Mouse (Mus musculus) T-cell, adult 2 months (primary cell): ENCODE measurements around the gene Nebl.
A peak's percentile ranks its signal among the peaks of the same experiment; 100 is the strongest.

Experiments used
- DNase-seq: peaks from one replicate; pipeline ENCODE4 v3.0.0; 2022; ENCODE audit warnings: low spot score

Gene Nebl

GRCm38 (mm10) chr2:17730957-17731830 is at the start of gene Nebl:
Gene Nebl (minus strand): TSS chr2:17731464.
- peak; percentile 69 for DNase-seq

- DNase-seq = no peak
These were observed 39.1 kb upstream of the Nebl start for GRCm38 (mm10) chr2:17770246-17770825.

- DNase-seq = no peak
These were observed 38.0 kb upstream of the Nebl start for GRCm38 (mm10) chr2:17769242-17769755.

GRCm38 (mm10) chr2:17756271-17756670 is 25.0 kb upstream of the Nebl start:
- DNase-seq = no peak

DNA sequence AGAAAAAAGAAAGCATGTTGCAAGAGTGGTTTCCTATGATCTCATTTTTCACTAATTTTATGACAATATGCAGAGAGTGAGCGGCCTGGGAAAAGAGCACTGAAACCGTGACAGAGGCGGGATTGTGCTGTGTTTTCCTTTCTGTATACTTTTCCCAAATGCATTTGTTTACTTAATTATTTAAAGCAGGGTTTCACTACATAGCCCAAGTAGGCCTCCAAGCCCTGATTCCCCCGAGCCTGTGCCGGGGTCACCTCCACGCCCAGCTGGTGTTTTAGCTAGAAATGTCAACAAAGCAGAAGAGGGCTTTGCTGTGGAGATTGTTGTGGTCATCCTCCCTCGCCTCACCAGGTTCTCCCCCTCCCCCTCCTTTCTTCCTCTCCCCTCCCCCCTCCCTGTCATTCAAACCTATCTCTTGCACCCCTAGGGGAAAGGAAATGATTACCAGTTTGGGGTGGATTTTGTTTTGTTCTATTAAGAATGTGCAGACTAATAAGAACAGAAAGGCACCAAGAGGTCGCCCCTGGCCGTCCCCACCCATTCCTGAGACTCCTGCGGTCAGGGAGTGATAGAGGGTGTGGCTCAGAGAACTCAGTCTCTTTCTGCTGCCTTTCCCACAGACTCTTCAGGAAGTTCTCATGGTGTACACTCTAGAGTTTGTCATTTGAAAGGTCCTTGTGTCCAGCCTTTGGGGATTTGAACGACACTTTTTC is 10.9 kb upstream of the Nebl start:
- DNase-seq = no peak

DNA sequence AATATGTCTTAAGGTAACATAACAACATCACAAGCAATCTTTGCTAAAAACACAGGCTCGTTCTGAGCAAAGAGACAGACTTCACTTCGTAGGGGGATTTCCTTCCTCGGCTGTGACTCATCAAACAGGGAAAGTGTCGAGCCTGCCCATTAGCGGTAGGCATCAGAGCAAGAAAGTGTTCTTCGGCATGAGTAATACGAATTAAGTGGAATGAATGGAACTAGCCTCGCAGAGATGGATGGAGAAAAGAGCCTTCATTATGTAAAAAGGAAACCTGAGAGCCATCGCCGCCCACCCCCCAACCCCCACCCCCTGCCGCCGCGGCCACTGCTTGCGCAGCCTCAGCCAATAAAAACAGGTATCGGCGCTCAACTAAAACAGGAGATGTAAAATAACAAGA is 10.3 kb upstream of the Nebl start:
- peak; percentile 42 for DNase-seq

DNA sequence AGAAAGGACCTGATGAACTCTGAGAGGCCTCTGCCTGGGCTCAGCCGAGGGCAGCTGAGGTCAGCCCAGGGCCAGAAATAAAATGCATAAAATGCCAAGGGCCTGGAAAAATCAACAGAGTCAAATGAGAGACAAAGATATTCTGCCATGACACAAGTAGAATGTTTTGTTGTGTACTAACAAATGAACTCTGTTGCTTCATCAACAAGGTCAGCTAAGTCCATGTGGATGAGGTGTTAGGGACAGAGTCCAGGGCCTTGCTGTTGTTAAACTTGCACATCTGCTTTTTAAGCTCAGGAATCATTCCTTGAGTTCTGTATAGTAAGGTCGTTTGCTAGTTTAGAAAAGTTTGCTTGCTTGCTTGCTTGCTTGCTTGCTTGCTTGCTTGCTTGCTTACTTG is 9.2 kb upstream of the Nebl start:
- DNase-seq = no peak

- DNase-seq = no peak
These were observed 946 bp upstream of the Nebl start for GRCm38 (mm10) chr2:17732210-17732609.

DNA sequence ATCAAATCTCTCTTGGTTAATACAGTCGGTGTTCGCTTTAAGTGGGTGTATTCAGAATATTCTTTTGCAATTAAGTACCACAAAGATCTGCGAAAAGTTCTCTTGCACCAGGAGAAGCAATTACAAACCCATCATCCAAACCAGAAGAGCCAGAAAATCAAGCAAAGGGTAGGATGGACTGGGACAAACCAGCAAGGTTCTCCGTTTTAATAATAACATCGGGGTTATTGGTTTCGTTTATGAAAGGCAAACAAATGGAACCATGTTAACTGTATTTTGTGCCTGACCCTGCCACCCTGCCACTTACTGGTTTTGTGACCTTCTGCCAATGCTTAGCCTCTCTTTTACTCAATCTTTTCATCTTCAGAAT is 552 bp upstream of the Nebl start:
- no peak for DNase-seq

GRCm38 (mm10) chr2:17730648-17730956 is 662 bp downstream of the Nebl start:
- DNase-seq = no peak

DNA sequence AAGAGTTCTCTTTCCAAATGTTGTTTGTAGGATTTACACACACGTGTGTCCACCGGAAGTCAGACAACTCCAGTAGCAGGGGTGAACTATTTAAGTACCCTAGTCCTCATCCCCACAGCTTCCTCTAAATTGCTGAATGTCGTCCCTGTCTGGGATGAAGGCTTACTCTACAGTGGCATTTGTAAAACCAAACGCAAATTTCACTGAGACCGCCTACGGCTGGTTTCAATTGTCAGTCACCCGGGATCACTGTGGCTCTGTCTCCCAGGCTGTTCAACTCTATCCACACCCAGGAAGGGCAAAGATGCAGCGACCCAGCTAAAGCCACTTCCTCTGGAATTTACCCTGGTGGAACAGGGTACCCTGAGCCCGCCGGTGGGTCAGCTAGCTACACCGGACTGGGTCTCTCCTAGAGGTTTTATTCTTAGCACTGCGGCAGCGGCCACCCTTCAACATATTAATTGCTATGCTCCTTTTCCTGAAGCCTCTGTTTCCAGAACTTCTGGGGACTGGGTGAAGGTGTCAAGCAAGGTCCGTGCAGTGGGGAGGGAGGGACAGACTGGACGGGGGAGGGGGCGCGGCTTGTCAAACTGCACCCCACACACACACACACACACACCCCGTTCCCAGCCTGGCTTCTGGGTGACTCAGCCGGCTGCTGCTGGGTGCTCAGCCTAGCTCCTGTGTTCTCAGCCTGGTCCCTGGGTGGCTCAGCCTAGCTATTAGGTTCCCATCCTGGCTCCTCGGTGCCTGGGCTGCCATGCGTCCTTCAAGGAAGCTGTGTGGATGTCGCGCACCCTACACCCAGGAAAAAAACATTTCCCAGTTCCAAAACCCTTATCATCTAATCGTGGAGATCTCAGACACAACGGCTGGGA is 1.3 kb downstream of the Nebl start:
- DNase-seq = peak; percentile 28

GRCm38 (mm10) chr2:17724405-17724804 is 6.9 kb downstream of the Nebl start:
- DNase-seq = no peak

GRCm38 (mm10) chr2:17723268-17724019 is 7.8 kb downstream of the Nebl start:
- no peak for DNase-seq

DNA sequence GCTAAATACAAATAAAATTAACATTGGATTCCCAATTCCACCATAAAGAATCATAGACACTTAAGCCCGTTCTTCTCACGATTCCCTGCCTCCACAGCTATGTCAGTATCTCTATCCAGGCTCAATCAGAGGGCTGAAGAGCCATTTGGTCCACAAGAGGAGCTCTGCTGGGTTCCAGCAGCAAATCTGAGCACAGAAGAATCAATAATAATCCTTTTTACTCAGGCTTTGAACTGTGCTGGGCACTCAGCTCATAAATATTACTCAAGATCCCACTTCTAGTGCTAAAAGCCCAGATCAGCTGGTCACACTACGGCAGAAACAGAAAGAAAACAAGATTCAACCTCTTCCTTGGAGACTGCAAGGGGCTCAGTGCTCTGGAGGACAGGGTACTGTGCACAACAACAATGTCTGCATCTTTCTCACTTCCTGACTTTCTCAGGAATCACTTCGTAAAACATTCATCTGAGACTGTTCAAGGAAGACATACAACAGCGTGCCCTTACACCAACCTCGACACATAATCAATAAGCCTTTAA is 10.0 kb downstream of the Nebl start:
- DNase-seq = no peak

DNA sequence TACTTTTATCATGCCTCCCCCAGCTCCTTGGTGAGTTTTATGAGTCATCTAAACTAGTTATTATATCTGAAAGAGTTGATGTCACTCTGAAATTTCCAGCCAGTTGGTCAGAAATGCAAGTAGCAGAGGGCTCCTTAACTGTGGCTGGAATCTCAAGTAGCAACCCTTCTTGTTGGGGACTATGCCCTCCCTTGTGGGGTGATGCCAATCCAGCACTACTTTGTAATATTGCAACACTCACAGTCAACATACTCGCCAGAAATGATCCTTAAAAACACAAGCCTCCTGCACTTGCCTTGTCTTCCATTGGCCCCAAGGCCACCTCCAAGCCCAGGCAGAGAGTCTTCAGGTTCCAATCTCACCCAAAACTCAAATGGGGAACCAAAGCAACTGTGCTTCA is 13.0 kb downstream of the Nebl start:
- no peak for DNase-seq

GRCm38 (mm10) chr2:17717200-17717599 is 14.1 kb downstream of the Nebl start:
- no peak for DNase-seq

DNA sequence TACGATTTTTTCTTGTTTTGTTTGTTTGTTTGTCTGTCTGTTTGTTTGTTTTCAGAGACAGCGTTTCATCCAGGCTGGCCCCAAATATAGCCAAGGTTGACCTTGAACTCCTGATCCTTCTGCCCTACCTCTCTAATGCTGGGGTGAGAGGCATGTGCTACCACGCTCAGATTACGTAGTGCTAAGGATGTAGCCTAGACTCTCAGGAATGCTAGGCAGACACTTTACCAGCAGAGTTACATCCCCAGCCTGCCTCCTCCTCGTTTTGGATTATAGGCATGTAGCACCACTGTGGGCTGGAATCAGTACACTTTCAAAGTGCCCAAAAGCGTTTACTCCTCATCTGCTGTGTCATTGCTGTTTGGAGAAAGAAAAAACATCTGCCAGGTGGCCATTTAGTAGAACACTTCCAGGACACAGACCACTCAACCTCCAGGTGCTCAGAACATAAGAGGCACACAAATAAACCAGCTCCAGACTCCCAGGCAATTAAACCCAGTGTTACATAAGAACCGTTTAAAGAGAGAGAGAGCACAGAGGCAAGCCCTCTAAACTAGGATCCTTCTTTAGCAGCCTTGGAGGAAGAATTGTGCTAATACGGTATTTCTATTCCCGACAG is 16.0 kb downstream of the Nebl start:
- no peak for DNase-seq

GRCm38 (mm10) chr2:17714661-17715060 is 16.6 kb downstream of the Nebl start:
- DNase-seq = no peak

- DNase-seq = no peak
These were observed 17.1 kb downstream of the Nebl start for GRCm38 (mm10) chr2:17714124-17714523.

DNA sequence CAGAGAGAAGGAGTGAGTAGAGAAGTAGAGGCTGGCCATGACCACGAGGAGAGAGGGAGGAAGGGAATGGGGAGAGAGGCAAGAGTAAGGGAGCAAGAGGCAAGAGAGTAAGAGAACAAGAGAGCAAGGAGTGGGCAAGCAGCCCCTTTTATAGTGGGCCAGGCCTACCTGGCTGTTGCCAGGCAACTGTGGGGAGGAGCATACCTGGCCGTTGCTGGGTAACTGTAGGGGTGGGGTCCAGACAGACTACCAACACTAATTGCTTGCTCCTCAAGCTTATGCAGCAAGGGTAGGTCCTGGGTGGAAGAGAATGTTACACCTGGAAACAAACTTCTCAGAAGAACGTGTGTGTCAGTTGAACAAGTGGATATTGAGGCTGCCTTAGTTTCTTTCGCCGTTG is 20.0 kb downstream of the Nebl start:
- no peak for DNase-seq

DNA sequence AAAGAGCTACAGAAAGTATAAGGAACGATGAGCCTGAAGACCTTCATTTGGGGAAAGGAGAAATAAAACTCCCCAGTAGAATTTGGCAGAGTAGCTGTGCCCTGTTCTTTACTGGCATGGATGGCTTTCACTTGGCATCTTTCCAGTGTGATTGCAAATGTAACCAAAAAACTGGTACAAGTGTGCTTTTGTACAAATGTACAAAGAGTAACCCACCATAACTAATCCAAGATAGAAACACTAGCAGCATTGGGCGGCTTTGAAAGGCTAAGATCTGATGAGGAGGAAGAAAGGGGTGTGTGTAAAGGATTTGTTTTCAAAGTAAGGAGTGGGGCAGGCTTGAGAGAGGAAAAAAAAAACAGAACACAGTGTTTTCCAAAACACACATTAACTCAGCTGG is 21.2 kb downstream of the Nebl start:
- DNase-seq = no peak
